Mouse (Mus musculus) induced T-regulatory cell, adult 2 months (primary cell): ENCODE measurements around the gene Slc9a9.
A peak's percentile ranks its signal among the peaks of the same experiment; 100 is the strongest.

Experiments used
- DNase-seq: peaks from one replicate; pipeline ENCODE4 v3.0.0-alpha.2; 2012; ENCODE audit warnings: low read depth

The Slc9a9 gene

GRCm38 (mm10) chr9:95157948-95158347 lies 488.2 kb downstream of the Slc9a9 start:
- DNase-seq: no peak

- DNase-seq: no peak
These were observed 489.2 kb downstream of the Slc9a9 start for GRCm38 (mm10) chr9:95158916-95159315.

GRCm38 (mm10) chr9:95160575-95161300 lies 491.0 kb downstream of the Slc9a9 start:
- DNase-seq: no peak

- DNase-seq: no peak
These were observed 492.0 kb downstream of the Slc9a9 start for GRCm38 (mm10) chr9:95161699-95162098.

- DNase-seq: no peak
These were observed 496.5 kb downstream of the Slc9a9 start for GRCm38 (mm10) chr9:95166224-95166623.

GRCm38 (mm10) chr9:95167806-95168205 lies 498.1 kb downstream of the Slc9a9 start:
- no peak for DNase-seq

GRCm38 (mm10) chr9:95168487-95169008 lies 498.8 kb downstream of the Slc9a9 start:
- DNase-seq: no peak

GRCm38 (mm10) chr9:95178170-95178569 lies 508.5 kb downstream of the Slc9a9 start:
- DNase-seq: no peak

GRCm38 (mm10) chr9:95180005-95180404 lies 510.3 kb downstream of the Slc9a9 start:
- DNase-seq: no peak

- no peak for DNase-seq
These were observed 510.9 kb downstream of the Slc9a9 start for GRCm38 (mm10) chr9:95180569-95180968.

- no peak for DNase-seq
These were observed 511.7 kb downstream of the Slc9a9 start for GRCm38 (mm10) chr9:95181241-95182043.

- no peak for DNase-seq
These were observed 512.6 kb downstream of the Slc9a9 start for GRCm38 (mm10) chr9:95182272-95182671.

GRCm38 (mm10) chr9:95184453-95184852 lies 514.7 kb downstream of the Slc9a9 start:
- DNase-seq: no peak

GRCm38 (mm10) chr9:95185840-95186239 lies 516.1 kb downstream of the Slc9a9 start:
- no peak for DNase-seq

GRCm38 (mm10) chr9:95186386-95187289 lies 516.9 kb downstream of the Slc9a9 start:
- DNase-seq: no peak

- no peak for DNase-seq
These were observed 518.9 kb downstream of the Slc9a9 start for GRCm38 (mm10) chr9:95188362-95189217.

GRCm38 (mm10) chr9:95189218-95189605 lies 519.5 kb downstream of the Slc9a9 start:
- DNase-seq: no peak

GRCm38 (mm10) chr9:95191442-95191841 lies 521.7 kb downstream of the Slc9a9 start:
- DNase-seq: no peak

- DNase-seq: no peak
These were observed 523.3 kb downstream of the Slc9a9 start for GRCm38 (mm10) chr9:95192901-95193532.

GRCm38 (mm10) chr9:95193672-95194071 lies 524.0 kb downstream of the Slc9a9 start:
- DNase-seq: no peak

GRCm38 (mm10) chr9:95194158-95194557 lies 524.4 kb downstream of the Slc9a9 start:
- peak; percentile 27 for DNase-seq
